Mouse (Mus musculus): ENCODE measurements around the gene Trpm5. TPM values are rescaled to one million over a fixed set of nuclear protein-coding genes. Genes with fewer than 3 reads are reported as not detected.

The Trpm5 gene
- total RNA-seq (2021), result not detected
- long read RNA-seq, experiment 1, partial matches to known transcripts, result 0 of 1 reads
- long read RNA-seq, experiment 1, other reads (novel, unspliced or antisense), result 1 of 1 reads
- long read RNA-seq, experiment 2, result 0 reads

DNA sequence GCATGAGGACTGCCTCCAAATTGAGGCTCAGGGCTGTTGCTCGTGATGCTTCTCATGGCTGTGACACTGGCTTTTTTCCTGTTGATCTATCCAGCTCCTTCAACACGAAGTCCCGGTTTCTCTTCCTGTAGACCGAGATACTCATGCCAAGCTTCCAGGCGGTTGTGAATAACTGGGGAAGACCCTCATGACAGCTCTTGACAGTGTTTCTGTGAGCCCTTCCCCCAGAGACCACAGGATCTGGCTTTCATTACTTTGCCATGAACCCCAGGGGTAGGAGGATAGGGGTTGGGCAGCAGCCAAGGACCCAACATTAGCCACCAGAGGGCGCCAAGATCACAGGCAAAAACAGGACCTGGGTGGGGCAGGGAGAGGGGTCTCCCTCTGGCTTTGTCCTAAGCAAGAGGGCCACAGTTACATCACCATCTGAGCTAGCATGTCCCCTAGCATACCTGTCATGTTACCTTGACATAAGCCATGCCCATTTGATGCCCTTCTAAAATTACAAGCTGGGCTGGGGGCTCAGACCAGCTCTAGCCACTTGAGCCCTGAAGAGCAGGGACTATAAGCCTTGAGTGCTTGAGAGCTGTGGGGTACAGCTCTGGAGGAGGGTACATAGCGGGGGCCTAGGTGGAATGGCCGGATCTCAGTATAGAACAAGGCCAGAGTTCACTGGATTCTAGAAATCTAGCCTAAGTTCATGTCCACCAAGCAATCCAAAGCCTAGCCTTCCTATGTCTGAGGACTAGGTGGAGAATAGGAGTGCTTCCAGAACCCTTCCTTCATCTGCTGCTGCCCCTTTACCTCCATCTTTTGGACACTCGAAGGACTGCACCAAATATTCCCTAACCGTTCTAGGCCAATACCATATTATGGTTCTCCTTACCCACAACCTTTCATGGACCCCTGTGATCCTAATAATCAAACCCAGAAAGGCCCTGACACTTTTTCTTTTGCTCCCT is at the start of gene Trpm5:
Trpm5 (minus strand) TSS at position 51 of the 962 bp plus-strand sequence.
- DNase-seq, result peak; percentile 60 to 73
- intact Hi-C loops (cut with DNase I), result loop anchor here (1.0 to 5.0 kb wide), 3 partner anchors 43 to 377 kb away; partner anchors contain the start of gene Slc22a18

DNA sequence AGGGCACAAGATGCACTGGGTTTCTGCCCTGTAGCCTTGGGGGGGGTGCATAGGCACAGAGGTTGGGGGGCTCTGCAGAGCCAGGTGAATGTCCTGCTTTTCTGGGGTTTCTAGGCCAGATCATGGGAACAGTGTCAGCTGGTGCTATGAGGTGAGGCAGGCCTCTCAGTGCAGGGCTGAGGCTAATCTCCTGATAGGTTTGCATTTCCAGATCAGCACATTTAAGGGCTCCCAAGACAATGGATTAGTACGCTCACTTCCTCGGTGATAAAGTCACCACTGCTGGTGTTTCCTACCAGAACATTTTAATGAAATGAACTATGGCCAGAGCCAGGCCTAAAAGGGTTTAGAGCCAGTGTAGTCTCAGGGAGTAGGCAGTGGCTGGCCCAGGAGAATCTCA is 48.2 kb upstream of the Trpm5 start:
- no peak for DNase-seq
- intact Hi-C loops (cut with DNase I), result no loop called here

DNA sequence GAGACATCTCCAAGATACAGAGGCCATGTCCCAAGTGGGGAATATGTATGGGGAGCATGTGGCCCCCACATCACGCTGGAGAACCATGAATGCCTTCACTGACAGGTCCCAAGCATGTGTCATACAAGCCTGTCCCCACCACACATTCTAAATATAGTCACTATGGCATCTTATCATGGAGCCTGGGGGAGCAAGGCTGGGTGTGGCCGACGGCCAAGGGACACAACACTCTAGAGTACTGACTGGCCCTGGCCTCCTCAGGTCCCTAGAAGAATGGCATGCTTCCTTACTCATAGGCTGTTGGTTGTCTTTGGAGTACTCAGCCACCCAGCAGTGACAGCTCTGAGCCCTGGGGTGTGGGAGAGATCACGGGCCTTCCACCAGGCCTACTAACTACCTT is 45.5 kb upstream of the Trpm5 start:
- intact Hi-C loops (cut with DNase I), result loop anchor here (5.0 kb wide), 1 partner anchor 133 kb away; the partner anchor contains the start of gene Tspan32
- no peak for DNase-seq

DNA sequence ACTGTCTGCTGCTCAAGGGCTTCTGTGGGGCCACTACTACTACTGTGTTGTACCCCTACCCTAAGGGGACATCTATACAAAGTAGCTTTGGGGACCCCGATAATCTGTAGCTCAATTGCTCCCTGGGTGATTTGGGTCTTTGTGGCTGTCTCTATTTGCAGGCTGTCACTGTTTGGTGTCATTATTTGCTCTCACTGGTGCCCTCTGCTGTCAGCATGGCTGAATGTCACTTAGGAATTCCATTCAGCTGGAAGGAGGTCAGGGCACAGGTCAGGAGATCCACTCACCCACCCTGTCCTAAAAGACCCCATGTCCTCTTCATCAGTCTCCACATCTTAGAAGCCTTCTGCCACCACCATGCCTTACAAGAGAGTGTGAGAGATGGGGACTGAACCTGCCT is 44.3 kb upstream of the Trpm5 start:
- intact Hi-C loops (cut with DNase I), result loop anchor here (1.0 to 5.0 kb wide), 2 partner anchors 43 to 131 kb away; partner anchors contain the start of gene Tspan32
- peak; percentile 49 to 61 for DNase-seq

DNA sequence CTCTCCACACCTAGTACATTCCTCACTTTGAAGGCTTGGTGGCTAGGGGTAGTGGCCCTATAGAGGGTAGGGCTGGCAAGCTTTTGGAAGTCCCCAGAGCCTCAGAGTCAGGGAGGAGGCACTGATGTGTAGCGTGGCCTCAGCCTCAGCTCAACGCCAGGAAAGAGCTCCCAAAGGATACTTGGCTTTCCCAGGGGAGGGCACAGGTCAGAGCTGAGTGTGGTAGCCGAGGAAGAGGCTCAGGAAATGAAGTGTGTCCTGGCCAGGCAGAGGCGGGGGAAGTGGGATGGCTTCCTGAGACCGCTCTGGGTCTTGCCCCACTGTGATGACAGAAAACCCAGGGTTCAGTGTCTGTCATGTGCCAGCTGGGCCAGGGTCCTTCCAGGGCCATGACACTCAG is 42.1 kb upstream of the Trpm5 start:
- DNase-seq, result no peak
- intact Hi-C loops (cut with DNase I), result loop anchor here (5.0 kb wide), 1 partner anchor 129 kb away; the partner anchor contains the start of gene Tspan32

DNA sequence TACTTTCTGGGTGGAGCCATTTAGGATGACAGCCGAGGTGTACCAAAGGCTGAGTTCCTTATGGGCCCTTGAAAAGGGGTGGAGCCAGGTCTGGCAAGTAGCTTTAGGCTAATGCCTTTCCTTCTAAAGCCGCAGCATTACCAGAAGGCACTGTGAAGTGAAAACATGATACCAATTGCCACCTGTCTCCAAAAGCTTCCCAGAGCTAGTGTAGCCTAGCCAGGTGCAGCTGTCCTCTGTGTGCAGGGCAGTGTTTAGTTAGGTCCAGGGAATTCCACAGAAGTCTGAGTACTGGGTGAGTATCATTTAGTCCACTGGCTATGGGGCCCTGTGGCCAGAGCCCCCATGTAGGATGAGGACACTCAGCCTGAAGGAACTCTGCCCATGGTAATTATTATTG is 41.7 kb upstream of the Trpm5 start:
- DNase-seq, result no peak
- intact Hi-C loops (cut with DNase I), result loop anchor here (5.0 kb wide), 1 partner anchor 129 kb away; the partner anchor contains the start of gene Tspan32

DNA sequence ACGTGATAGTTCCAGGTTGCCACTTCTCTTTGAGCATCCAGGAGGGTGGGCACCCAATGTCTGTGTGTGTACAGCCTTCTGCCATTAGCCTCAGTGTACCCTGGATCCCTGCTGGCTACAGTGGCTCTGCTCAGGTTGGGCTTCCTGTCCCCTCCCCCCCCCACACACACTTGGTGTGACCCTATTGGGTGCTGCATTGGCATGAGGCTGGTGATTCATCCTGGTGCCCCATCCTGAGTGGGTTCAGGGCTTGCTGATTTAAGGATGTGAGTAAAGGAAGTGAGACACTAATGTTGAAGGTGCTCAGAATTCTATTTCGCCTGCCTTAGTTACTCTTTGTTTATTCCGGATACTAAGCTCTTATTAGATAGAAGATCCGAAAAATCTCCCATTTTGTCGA is 38.4 kb upstream of the Trpm5 start:
- DNase-seq, result no peak
- intact Hi-C loops (cut with DNase I), result no loop called here

DNA sequence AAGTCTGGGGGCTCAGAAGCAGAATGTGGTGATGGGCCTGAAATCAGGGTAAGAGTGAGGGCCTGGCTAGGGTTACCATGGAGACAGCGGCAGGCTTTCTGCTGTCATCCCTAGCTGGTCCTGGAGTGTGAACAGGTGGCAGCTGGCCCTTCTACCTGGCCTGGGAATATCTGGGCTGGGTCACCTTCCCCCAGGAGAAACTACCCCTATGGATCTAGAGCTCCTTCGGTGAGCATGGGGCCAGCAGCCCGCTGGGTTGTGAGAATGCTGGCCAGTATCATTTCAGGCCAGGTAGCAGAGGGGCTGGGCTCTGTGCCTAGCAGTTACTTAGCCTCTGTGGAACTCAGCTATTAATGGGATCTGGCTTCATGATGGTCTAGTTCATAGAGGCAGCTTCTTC is 30.5 kb upstream of the Trpm5 start:
- no peak for DNase-seq
- intact Hi-C loops (cut with DNase I), result no loop called here

DNA sequence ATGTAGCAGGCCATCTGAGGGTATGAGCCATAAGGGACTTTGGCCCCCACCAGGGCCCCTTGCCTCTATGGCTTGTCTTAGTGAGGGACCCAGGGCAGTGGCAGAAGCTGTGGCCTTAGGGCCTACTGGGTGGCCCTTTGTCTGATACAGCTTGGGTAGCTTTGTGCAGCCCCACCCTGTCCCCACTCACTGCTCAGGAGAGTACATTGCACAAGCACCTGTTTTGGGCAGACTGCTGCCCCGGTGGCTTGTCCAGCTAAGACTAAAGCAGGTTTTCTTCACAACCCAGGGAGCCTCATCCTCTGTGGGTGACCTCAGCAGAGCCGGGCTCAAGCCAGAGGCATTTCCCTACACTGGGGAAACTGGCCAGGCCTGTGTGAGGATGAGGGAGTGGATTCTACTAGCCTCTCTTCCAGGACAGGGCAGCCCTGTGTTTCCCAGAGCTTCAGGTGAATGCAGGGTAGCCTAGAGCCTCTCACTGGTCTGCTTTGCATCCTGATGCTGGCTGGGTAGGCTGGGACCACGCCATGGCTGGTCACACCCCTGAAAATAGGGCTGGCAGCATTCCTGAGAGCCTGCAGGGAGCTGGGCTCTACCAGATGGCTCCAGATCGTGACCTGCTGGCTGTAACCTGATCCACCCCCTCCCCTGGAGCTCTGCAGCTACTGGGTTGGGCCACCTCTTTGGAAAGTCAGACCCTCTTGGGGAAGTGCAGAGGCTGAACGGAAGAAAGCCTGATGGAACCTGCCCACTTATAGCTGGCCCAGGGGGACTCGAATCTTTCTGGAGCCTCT is 29.6 kb upstream of the Trpm5 start:
- DNase-seq, result peak; percentile 55 to 58
- intact Hi-C loops (cut with DNase I), result no loop called here

DNA sequence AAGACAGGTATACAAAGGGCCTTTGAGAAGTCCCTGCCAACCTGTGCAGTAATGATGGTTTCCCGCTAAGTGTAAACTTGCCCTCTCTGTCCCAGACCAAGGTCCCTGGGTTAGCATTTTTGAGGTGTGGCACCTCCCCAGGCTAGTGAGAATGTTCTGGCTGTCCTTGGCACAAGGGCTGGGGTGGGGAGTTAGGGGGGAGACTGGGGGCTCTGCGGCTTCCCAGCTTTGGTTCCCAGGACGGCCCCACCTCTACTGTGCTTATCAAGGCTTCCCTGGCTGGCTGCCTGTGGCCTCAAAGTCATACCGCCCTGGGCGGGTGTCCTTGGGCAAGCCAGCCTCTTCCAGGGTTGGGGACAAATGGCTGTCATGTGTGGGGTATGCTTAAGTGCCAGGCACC is 27.7 kb upstream of the Trpm5 start:
- no peak for DNase-seq
- intact Hi-C loops (cut with DNase I), result no loop called here

DNA sequence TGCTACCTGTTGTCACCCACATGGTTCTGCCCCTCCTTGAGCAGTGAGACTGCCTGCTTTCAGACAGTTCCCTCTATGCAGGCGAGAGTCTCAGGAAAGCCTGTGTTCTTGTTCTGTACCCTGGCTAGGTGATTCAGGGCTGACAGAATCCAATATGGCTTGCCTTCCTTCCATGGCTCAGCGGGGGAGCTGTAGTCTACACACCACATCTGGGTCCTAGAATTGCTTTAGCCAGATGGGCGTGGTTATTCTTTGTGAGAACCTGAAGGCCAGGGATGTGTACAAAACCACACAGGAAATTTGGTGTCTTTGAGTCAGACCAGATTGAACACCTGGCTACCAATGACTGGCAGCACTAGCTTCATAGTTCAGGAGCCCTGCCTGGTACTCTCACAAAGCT is 25.4 kb upstream of the Trpm5 start:
- intact Hi-C loops (cut with DNase I), result no loop called here
- DNase-seq, result no peak

DNA sequence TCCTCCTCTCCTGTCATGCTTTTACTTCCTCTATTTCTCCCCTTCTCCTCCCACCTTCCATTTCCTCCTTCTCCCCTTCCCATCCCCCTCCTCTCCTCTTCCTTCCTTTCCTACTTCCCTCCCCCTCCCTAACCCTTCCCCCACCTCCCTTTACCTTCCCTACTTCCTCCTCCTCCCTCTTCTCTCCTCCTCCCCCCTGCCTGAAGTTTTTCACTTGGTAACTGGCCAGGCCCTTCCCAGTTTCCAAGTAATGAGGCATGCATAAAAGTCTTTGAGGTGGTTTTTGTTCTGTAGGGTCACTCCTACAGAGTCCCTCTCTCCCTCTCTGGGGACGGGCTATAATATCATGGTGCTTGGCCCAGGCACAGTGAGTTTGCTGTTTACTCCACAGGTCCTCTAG is 25.0 kb upstream of the Trpm5 start:
- no peak for DNase-seq
- intact Hi-C loops (cut with DNase I), result no loop called here

DNA sequence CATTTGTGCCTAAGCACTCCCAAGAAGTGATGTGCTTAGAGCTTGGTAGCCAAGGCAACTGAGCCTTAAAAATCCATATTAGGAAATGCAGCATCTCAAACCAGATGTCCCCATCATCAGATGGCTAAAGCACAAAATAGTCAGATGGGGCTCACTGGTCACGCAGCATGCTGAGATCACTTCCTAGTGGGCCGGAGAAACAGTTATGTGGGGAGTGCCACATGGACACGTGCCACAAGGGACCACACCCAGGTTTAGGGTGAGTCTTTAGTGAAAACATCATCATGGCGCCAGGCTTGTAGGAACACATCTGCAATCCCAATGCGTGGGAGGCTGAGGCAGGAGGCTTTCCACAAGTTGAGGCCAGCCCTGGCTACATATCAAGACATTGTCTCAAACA is 22.1 kb upstream of the Trpm5 start:
- no peak for DNase-seq
- intact Hi-C loops (cut with DNase I), result no loop called here

DNA sequence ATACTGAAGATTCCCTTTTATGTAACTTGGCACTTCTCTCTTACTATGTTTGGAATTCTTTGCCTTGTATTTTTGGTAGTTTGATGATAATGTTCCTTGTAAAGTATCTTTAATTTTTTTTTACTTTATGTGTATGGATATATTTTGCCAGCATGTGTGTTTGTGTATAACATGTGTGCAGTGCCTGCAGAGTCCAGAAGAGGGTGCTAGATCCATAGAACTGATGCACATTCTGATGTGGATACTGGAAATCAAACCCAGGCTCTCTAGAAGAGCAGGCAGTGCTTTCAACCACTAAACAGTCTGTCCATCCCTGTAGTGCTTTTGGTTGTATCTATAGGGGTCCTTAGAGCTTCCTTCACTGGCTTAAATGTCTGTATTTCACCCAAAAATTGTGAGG is 20.3 kb upstream of the Trpm5 start:
- intact Hi-C loops (cut with DNase I), result no loop called here
- DNase-seq, result no peak

DNA sequence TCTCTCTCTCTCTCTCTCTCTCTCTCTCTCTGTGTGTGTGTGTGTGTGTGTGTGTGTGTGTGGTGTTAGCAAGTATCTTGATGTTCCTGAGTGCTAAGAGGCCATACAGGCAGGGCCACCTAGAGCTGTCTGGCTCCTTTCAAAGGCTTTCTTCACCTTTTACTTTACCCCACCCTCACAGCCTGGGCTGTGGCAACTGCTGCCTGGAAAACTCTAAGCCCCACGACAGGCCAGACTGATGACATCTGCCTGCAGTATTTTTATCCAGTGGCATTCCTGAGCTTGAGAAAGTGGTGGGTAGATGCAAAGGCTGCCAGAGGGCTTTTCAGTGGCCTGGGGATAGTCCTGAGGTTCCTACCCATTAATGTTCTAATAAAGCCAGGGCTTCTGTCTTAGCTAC is 18.0 kb upstream of the Trpm5 start:
- DNase-seq, result no peak
- intact Hi-C loops (cut with DNase I), result no loop called here

DNA sequence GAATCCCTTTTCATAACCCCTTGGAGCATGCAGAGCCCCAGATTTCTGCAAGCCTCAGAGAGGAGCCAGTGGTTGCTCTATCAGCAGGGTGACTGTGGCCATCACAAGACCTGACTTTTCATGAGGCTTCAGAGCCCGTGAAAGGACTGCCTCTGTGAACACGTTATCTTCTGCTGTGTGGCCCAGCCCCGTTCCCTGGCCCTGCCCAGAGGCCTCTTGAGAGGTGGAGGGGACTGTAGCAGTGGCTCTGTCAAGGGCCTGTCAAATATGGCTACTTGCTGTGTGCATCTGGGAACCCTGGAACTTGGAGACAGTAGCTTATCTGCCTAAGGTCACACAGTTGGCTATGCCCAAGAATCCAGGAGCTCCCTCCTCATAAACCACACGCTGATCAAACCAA is 17.3 kb upstream of the Trpm5 start:
- intact Hi-C loops (cut with DNase I), result no loop called here
- DNase-seq, result no peak

DNA sequence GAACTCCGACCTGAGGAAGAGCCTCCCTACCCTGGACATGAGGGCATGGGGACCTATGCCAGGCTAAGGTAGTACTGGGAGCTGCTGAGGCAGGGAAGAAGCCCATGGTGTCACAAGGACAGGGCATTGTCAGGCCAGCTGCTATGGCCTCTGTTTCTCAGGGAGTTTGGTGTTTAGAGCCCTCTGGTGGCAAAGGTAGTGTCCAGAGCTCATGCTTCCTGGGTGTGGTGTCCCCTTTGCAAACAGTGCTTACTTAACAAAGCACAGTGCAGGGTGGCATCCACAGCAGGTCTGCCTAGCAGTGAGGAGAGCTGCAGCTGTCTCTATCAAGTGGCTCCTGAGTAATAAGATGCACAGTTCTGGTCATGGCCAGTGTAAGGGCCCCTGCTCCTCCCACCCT is 16.4 kb upstream of the Trpm5 start:
- DNase-seq, result no peak
- intact Hi-C loops (cut with DNase I), result no loop called here

DNA sequence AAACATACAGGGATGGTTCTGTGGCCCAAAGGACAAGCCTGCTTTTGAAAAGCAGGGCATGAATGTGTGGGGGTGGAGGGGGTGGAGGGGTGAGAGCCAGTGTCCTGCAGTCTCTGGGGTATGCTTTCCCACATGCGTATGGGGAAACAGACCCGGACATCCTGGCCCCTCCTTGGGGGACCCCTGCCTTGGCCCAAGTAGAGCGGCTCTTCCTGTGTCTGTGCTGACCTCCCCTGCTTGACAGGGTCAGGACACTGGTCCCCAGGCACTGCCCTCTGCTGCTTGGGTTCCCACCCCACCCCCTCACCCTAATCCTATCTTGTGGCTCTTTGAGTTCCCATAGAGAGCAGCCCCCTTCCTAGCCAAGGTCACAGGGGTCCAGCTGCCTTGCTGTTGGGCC is 15.3 kb upstream of the Trpm5 start:
- intact Hi-C loops (cut with DNase I), result no loop called here
- no peak for DNase-seq

DNA sequence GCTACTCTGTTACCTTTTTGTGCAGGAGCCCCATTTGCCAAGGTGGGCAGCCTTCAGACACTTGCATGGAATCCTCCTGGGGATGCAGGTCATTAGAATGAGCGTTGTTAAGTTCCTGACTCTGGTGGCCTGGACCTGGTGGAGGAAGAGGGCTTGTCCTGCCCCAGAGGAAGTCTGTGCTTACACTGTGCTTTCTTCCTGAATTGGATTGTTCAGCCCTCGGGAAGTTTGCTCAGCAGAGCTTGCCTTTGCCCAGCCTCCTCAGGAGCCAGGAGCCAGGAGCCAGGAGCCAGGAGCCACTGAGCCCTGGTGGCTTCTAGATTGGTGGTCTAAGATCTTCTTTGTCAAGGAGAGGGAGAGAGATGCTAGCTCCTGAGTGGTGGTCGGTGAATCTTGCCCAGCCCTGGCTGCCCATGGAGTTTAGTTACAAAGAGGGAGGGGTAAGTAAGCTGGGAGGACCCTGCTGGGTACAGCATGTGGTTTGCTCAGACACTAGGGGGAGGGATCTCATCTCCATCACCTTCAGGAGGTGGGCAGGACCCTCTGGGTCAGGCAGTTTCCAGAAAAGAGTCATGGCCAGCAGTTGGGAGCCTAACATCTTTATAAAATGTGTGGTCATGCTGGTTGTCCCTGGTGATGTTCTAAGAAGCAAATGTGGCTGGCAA is 14.7 kb upstream of the Trpm5 start:
- no peak for DNase-seq
- intact Hi-C loops (cut with DNase I), result no loop called here

DNA sequence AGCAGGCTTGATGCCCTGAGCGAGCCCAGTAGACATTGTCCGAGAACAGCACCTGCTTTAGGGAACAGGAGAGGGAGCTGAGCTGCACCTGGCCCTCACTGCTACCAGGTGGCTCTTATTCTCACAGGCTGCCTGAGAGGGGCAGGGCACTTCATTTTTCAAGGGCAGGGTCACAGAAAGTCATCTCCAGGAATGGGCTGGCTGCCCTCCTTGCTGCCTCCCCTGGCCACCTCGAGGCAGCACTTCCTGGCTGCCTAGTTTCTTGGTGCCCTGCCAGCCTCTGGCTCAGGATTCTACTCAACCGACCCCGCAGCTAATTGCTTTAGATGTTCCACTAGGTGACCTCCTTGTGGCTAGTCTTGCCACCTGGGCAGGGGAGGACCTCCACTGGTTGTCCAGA is 13.8 kb upstream of the Trpm5 start:
- intact Hi-C loops (cut with DNase I), result no loop called here

More for the DNA sequence above, 13.8 kb upstream of the Trpm5 start:
- no peak for DNase-seq
